Mouse (Mus musculus): ENCODE measurements around the gene Tsfm.
"Not testable (repeated sequence)": the region's sequence is repeated elsewhere in the genome, so short reads cannot be mapped to it uniquely, and the experiment has no call there.

- not testable (repeated sequence) for TF ChIP-seq CTCF, EP300 (IDR thresholded peaks at IDR 0.05; ENCODE audit: low read depth)
These were observed 42.3 kb upstream of the Tsfm start for GRCm38 (mm10) chr10:127072969-127073368.
